Mouse (Mus musculus): Measurements from ENCODE around the gene Nufip2. TPM values are rescaled to one million over a fixed set of nuclear protein-coding genes. Genes with fewer than 3 reads are reported as not detected.
"Not testable (repeated sequence)": the region's sequence is repeated elsewhere in the genome, so short reads cannot be mapped to it uniquely, and the experiment has no call there.

The Nufip2 gene
- total RNA-seq, 1 experiment from 2014 or later = 84.7 TPM

DNA sequence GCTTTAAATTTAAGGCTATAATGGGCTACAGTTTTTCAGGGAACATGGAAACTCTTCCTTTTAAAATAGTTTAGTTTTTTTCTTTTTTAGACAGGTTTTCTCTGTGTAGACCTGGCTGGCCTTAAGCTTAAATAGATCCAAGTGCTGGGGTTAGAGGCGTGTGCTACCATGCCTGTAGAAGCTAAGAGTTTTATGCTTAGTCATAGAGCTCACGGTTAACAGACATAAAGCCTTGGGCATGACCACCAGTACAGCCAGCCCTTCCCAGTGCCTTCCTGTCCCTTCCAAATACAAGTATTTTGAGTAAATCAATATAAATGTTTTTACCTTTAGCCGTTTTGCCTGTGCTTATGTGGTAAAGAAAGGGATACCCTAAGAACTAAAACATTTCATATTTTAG is 20.0 kb downstream of the Nufip2 start:
- no peak for ATAC-seq (replicated peaks; ENCODE audit: low read depth, poor library complexity, severe bottlenecking)

DNA sequence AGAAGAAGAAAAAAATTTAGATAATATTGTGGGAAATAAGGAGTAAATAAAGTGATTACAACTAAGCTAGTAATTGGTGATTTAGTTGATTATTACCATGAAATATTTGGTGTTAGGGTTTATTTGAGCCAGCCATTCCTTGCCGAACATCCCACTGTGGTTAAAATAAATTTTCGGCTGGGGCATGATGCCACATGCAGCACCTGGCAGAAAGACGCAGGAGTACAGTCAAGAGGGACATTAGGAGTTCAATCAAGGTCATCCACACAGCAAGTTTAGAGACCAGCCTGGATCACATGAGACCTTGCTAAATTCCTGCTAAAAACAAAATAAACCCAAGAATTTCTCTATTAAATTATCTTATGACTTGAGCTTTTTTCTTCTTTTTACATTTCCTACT is 23.1 kb downstream of the Nufip2 start:
- no peak for ATAC-seq (replicated peaks; ENCODE audit: low read depth, poor library complexity, severe bottlenecking)

DNA sequence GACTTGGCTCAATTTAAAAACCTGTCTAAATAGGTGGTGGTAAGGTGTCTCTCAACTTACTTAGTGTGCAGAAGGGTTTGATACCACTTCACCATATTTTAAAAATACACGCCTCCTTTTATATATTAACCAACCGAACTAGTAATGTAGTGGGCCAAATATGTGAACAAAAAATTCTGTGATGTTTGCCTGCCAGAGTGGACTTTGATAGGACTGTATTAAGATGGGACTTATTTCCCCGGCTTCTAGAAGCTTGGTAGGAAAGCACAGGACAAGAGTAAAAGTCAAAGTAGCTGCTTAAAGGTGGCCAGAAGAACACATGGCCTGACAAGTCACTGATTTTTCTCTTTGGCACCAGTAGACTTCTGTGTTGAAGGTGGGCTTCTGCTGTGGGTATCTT is 27.8 kb downstream of the Nufip2 start:
- no peak for ATAC-seq (replicated peaks; ENCODE audit: low read depth, poor library complexity, severe bottlenecking)

DNA sequence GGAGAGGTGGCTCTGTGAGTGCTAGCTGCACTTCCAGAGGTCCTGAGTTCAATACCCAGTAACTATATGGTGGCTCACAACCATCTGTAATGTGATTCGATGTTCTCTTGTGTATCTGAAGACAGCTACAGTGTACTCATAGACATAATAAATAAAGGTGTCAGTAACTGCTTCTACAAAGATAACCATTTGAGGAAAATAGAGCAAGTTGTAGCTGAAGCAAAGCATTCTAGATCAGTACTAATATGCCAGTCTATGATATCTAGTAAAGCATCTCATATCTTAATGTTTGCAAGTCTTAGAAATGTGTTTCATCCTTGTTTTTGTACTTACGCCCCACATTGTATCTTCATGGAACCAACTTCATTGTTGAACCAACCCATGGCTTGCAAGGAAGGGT is 33.1 kb downstream of the Nufip2 start:
- ATAC-seq (replicated peaks; ENCODE audit: low read depth, poor library complexity, severe bottlenecking) = no peak

DNA sequence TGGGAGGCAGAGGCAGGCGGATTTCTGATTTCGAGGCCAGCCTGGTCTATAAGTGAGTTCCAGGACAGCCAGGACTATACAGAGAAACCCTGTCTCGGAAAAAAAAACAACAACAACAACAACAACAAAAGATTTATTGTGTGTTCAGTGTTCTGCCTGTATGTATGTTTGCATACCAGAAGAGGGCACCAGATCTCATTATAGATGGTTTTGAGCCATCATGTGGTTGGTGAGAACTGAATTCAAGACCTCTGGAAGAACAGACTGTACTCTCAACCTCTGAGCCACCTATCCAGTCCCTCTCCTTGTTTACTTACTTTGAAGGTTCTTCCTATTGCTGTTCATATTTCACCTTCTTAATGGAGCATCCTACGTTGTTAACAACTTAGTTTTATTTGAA is 35.4 kb downstream of the Nufip2 start:
- ATAC-seq (replicated peaks; ENCODE audit: low read depth, poor library complexity, severe bottlenecking) = no peak

DNA sequence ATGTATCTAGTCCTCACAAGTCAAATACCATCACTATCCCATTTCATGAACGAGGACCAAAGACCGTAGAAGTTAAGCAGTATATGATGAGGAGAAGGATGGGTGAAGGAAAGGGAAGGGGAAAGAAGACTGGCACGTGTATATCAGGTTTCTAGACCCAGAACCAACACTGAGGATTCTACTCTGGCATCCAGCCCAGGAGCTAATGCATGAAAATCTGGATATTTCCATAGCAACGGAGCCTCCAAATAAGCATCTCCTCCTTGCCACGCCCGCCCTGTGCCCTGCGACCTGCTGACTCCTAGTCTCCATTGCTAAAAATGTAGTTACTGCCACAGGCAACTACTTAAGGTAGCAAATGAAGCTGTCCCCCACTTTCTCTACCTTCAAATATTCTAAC is 38.8 kb downstream of the Nufip2 start:
- no peak for ATAC-seq (replicated peaks; ENCODE audit: low read depth, poor library complexity, severe bottlenecking)

DNA sequence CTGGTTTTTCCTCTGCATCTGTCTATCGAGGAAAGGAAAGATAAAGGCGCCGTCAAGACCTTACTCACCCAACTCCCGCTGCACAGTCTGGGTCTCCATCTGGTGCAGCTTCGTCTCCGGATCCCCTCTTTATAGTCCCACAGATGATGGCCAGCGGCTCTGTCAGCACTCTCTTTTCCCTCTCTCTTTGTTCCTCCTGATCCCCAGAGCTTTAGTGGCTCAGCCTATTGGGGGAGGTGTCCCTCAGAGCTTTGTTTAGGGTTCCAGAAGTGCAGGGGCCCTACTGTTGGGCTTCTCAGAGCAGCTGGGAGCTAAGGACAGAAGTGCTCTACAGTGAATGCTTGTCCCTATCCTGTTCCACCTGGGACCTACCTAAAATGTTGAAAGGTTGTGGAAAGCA is 39.2 kb downstream of the Nufip2 start, which contains the start of gene Cryba1:
TSS of gene Cryba1 (minus strand) at position 101 of the 400 bp plus-strand sequence.
- ATAC-seq (replicated peaks; ENCODE audit: low read depth, poor library complexity, severe bottlenecking) = no peak

DNA sequence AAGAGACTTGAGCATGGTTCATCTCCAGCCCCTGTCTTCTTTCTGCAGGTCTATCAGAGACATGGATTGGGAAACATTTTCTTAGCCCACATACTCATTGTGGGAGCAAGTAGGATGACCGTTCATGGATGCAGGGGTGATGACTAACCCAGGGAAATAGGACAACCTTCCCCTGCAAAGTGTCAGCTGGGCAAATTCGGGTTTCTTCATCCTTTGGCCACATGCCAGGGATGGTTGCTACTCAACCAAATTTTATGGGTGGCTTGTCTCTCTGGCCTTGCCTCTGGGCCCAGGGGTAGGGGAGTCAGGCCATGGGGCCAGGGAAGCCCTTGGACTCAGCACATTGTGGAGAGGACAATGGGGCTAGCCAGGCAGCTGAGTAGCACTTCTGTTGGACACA is 42.6 kb downstream of the Nufip2 start:
- no peak for ATAC-seq (replicated peaks; ENCODE audit: low read depth, poor library complexity, severe bottlenecking)

DNA sequence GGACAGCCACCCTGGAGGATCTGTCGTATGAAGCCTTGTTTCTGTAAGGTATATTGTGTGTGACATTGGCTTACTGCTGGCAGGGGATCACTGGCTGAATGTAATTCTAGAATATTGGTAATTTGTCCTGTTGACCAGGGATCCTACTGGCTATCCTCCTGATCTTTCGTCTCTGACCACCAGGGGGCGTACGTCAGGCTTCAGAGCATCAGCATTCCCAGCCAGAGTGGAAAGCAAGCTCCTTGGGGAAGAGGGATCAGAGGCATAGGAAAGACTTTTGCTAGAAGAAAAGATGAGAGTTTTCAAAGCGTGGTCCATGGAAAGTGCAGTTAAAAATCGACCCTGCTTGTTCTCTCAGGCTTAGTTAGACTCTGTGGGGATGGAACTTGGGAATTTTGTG is 51.3 kb downstream of the Nufip2 start:
- ATAC-seq (replicated peaks; ENCODE audit: low read depth, poor library complexity, severe bottlenecking) = peak; percentile 69

DNA sequence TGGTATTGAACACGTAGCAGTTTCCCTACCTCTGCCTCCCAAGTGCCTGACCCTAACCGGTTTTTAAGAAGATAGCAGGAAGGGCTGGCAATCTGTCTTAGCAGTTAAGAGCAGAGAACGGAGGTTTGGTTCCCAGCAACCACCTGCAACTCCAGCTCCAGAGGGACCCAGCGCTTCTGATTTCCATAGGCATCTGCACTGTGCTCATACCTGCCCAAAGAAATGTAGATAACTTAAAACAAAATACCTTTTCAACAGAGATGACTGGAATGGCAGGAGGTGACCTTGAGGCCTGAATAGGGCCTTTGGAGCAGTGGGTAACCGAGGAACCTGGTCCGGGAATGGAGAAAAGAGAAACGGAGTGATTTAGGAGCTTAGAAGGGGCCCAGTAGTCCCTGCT is 52.6 kb downstream of the Nufip2 start:
- no peak for ATAC-seq (replicated peaks; ENCODE audit: low read depth, poor library complexity, severe bottlenecking)

DNA sequence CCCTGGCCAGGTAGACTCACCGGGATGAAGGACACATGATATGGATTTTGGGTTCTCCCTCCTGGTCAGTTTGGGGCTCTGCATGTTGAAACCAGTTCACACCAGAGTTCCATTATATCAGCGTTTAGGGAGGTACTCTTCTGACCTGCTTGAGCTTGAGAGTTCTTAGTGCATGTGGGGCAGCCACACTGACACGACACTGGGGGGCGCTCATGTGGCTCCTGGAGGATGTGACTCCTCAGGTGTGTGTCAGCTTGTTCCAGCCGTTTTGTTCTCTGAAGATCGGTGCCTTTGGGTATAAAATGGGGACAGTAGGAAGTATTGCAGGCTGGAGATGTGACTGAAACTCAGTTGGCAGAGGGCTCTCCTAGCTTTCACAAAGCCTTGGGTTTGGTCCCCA is 58.0 kb downstream of the Nufip2 start:
- ATAC-seq (replicated peaks; ENCODE audit: low read depth, poor library complexity, severe bottlenecking) = 0 out of 2 replicates have a peak, but pooled peaks have one; percentile 42

DNA sequence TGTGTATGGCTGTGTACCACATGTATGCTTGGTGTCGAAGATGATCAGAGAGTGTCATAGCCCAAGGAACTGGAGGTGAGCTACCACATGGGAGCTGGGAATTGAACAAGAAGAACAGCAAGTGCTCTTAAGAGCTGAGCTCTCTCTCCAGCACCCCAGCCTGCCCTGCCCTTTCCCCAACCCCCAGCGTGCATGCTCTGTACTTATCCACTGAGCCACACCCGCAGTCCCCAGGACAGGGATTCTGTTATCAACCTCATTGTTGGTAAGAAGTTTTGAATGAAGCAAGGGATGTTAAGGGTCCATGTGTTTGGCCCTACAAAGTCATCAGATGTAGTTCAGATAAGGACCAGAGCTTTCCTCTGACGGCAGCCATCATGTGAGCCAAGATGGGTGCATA is 60.7 kb downstream of the Nufip2 start:
- no peak for ATAC-seq (replicated peaks; ENCODE audit: low read depth, poor library complexity, severe bottlenecking)

DNA sequence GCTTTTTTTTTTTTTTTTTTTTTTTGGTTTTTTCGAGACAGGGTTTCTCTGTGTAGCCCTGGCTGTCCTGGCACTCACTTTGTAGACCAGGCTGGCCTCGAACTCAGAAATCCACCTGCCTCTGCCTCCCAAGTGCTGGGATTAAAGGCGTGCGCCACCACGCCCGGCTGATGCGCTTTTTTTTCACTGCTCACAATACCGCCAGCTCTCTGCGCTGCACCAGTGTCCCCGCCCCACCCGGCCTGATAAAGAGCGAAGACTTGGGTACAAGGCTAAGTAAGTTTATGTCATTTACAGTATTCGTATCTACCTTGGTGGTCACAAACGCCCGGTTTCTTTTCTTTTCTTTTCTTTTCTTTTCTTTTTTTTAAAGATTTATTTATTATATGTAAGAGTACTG is 61.1 kb downstream of the Nufip2 start:
- ATAC-seq (replicated peaks; ENCODE audit: low read depth, poor library complexity, severe bottlenecking) = not testable (repeated sequence)

DNA sequence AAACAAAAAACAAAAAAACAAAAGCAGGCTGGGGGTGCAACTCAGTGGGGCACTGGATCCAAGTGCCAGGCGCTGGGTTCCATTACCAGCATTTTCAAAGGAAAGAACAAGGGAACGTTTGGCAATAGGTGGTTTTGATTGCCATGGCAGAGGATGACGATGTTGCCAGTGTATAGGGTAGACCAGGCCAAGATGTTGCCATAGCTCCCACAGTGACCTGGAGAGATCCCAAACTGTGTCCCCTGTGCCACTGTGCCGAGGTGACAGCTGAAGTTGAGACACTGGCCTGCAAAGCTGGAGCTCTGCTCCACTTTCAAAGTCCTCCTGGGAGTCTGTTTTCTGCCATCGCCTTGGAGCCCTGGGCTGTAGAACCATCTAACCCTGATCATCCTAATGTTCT is 63.0 kb downstream of the Nufip2 start:
- ATAC-seq (replicated peaks; ENCODE audit: low read depth, poor library complexity, severe bottlenecking) = no peak

DNA sequence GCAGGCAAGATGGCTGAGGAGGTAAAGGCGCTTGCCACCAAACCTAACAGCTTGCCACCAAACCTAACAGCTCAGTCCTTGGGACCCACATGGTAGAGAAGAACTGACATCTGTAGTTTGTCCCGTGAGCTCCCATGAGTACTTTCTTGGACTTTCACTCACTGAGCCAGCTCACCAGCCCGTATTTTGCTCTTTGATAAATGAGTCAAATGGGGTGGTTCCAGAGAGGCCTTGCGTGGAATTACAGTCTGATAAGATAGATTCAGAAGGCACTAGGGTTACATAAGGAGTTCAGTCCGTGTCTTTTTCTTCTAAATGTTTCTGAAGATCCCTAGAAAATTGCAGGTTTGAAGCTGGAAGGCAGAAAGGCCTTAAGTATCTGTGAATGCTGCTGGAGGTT is 66.6 kb downstream of the Nufip2 start:
- ATAC-seq (replicated peaks; ENCODE audit: low read depth, poor library complexity, severe bottlenecking) = no peak

DNA sequence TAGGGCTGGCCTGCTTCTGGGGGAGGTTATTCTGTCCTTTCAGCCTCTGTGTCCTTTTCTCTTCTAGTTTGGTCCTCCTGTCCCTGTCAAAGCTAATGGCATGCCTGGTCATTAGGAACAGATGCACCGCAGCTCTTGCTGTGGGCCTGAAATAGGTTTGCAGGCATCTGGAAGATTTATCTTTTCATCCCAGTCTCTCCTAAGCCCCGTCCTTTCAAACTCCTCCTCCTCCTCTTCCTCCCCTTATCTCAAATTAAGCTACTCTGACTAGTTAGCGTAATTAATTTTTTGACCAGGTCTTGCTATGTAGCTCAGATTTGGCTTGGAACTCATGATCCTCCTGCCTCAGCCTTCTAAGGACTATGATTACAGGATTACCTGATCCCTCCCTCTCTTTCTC is 67.5 kb downstream of the Nufip2 start:
- ATAC-seq (replicated peaks; ENCODE audit: low read depth, poor library complexity, severe bottlenecking) = no peak

DNA sequence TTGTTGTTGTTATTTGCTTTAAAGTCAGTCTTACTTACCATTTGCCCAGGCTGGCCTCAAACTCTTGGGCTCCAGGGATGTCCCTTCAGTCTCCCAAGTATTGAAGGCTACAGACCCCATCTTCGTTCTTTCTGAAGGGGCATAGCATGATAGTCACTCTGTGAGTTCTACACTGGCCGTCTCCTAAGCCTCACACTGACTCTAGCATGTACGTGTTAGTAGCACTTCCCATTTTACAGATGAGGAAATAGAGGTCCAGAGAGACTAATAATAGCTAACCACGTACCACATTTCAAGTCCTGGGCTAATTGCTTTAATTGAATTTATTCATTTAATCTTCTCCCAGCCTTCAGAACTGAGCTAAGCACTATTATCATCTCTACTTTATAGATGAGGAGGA is 74.1 kb downstream of the Nufip2 start:
- no peak for ATAC-seq (replicated peaks; ENCODE audit: low read depth, poor library complexity, severe bottlenecking)

DNA sequence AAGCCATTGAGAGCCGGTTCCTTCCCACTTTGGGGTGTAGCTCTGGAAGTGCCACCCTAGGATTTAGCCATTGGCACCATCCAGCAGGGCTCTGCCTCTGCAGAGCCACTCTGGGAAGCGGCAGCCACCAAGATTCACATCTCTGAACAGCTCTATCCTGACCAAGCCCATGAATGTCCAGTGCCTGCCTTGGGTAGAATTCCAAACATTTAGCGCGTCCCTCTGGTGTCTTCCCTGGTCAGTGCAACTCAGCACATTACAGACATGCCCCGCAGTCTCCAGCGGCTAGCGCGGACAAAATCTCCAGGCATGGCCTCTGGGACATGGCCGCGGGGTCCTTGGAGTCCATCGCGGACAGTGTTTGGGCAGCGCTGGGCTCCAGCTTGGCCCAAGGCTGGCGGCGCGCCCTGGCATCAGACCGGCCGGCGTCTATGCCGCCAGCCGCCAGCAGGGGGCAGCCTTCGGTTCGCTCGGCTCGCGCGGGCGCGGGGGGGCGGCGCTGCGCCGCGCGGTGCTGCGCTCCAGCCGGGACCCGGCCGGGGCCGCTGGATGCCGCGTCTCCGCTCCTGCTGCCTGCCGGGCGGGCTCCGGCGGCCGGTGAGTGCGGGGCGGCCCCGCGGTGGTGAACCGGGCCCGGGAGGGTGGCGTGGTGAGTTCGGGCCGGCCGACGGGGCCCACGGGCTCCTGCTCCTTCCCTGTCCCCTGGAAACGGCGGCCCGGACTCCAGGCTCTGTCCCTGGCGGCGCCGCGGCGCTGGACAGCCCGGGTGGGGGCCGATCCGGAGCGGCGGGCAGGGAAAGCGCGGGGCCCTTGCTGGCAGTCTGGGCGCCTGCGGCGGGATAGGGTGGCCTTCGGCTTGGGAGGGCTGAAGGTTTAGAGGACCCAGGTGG is 77.1 kb downstream of the Nufip2 start, which contains the start of gene Myo18a:
TSS of gene Myo18a (plus strand) at position 464 of the 890 bp plus-strand sequence.
- ATAC-seq (replicated peaks; ENCODE audit: low read depth, poor library complexity, severe bottlenecking) = peak; percentile 50

DNA sequence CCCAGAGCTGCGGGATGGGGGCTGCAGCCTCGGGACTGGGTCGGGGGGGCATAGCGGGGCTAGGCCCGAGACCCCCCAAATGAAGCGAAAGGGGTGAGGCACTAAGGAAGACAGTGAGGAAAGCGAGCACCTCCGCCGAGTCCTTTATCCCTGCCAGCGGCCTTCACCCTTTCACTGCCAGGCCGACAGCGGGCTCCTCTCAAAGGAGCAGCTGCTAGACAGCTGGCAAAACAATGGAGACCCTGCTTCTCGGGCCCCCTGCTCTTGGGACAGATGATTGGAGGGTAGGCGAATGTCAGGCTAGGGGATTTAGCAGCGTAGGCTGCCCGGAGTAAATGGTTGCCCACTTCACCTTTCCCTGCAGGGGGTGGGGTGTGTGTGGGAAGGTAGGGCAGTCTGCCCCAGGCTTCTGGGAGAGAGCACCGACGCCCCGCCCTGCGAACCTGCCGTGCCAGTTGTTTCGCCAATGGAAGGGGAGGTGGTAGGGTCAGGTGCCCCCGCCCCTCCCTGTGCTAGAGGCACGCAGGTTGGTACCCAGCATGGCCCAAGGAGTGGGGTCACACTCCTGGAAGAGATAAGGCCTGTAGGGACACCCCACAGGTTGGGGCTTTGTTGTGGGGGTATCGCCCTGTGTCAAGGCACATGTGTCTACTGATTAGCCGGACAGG is 77.9 kb downstream of the Nufip2 start:
- peak; percentile 37 for ATAC-seq (replicated peaks; ENCODE audit: low read depth, poor library complexity, severe bottlenecking)

DNA sequence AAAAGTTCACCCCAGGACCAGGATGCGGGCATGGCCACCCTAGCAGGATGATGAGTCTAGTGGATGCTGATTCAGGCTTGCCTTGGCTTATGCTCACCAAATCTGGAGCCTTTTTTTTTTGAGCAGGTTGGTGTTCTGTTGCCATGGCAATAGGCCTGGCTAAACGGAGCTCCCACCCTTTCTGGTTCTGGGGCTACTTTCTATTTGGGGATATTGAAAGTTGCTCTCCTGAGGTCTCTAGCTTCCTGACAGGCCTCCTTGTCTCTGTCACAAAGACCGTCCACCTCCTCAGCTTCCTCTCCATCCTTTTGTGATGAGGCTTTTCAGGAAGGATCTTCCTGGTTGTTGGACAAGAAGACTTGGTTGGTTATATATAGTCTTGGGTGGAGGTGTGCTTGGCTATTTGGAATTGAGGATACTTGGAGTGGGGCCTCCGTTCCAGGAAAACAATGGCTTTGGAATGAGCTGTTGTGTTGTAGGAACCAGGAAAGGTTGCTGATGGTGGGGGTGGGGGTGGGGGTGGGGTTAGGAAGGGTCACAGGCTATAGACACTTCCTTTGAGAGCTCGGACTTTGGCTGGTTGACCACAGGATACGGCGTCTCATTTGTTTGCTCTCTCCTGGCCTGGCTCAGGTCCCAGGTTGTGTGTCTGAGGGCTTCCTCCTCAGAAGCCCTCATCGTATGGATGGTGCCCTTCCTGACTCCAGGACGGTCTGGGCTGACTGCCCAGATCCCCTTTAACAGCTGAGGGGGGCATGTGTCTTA is 78.9 kb downstream of the Nufip2 start:
- no peak for ATAC-seq (replicated peaks; ENCODE audit: low read depth, poor library complexity, severe bottlenecking)

DNA sequence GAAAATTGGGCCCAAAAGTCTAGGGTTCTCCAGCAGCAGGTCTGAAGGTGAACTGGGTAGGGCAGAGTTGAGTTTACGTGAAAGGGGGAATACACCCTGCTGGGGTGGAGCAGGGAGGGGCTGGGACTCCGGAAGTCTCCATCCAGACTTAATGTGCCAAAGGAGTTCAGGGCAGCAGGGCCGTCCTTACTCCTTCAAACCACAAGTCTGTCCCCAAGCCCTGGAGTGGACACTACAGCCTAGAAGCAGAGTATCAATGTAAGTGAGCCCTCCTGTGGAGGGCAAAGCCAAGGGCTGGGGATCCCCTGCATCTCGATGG is 79.5 kb downstream of the Nufip2 start:
- no peak for ATAC-seq (replicated peaks; ENCODE audit: low read depth, poor library complexity, severe bottlenecking)
